Mouse (Mus musculus) myocyte (in vitro differentiated cells): Measurements from ENCODE around the gene Dnajb13.

Experiments
- MAX ChIP-seq: IDR thresholded peaks from one replicate; pipeline ENCODE4 v1.6.1; 2011; ENCODE audit warnings: low read depth, mild to moderate bottlenecking, control low read depth
- POLR2A ChIP-seq: IDR thresholded peaks from one replicate; pipeline ENCODE4 v1.6.1; 2011; ENCODE audit warnings: low read depth, mild to moderate bottlenecking, control low read depth, moderate library complexity; ENCODE audit not compliant: insufficient read length

DNA sequence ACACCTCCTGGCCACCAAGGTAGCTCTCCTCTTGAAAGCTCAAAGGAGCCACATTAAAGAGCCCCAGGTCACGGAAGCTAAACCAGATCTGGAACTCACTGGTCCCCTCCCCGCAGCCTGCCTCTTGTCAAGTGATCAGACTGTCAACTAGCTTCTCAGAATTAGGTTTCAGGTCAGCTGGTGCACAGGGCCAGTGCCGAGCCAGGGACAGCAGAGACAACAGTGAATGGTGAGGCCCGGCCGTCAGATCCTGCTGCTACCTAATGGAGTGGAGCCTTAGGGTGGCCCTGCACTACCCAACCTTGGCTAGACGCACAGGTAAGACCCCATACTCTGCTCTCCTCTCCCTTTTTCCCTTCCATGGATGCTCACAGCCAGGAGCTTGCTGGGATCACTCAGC, 42.0 kb downstream of the Dnajb13 start, which contains the start of gene Ucp3:
- peak; percentile 45 for TF ChIP-seq POLR2A
- TF ChIP-seq MAX = no peak
